Mouse (Mus musculus): ENCODE results near the gene Tmem163. TPM values are rescaled to one million over a fixed set of nuclear protein-coding genes. Genes with fewer than 3 reads are reported as not detected.

Tmem163 gene
- 0.09 and 0.30 TPM in 2 replicates for polyA plus RNA-seq (2012; rRNA removed)

DNA sequence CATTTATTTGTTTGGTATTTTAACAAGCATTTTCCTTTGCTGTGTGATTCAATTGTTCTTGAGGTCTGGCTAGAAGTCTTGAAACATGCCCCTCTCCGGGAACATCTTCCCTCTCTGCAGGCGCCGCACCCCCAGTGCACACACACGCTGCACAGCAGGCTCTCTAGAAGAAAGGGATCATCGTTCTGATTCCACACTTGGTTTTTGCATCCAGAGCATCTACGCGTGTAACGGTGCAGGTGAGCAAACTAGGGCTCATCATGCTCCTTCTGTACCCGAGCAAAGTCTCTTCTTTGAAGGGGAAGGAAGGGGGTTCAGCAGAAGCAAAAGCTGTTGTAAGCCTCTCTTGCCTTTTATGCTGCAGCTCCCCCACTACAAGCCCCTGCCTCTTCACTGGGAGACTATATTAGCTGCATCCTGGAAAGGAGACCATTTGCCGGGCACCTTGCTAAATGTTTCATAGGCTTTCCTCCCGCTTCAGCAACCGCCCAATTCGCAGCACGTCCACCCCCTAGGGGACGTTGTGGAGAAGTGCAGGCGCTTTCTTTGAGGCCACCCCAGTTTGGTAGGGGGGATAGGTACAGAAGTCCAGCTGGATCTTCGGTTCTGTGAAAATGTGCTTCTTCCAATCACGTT is at the start of gene Tmem163:
Tmem163 (minus strand) TSS at position 51 of the 636 bp plus-strand sequence.

GRCm38 (mm10) chr1:127729096-127729495 is 49.7 kb upstream of the Tmem163 start, which contains the start of gene Acmsd:
Acmsd (plus strand) TSS chr1:127729413.

Other genes with a start within 250 kb of the Tmem163 start
- 4.7 and 5.3 TPM in 2 replicates for gene Acmsd, start 49.9 kb upstream of the Tmem163 start, polyA plus RNA-seq (2012; rRNA removed)
- 17.8 and 19.2 TPM in 2 replicates for gene Ccnt2, start 94.6 kb upstream of the Tmem163 start, polyA plus RNA-seq (2012; rRNA removed)
- gene Map3k19, start 175.5 kb upstream of the Tmem163 start, polyA plus RNA-seq (2012; rRNA removed), result 0.01 TPM in 1 of 2 replicates, not detected in the other
- 5.5 and 6.1 TPM in 2 replicates for gene Rab3gap1, start 189.2 kb upstream of the Tmem163 start, polyA plus RNA-seq (2012; rRNA removed)

All from liver, embryonic 14 days (tissue).